Mouse (Mus musculus): ENCODE measurements around the gene Rnf214. TPM values are rescaled to one million over a fixed set of nuclear protein-coding genes. Genes with fewer than 3 reads are reported as not detected.

The Rnf214 gene
- polyA plus RNA-seq, 1 experiment from 2014 or later = 24.0 TPM

DNA sequence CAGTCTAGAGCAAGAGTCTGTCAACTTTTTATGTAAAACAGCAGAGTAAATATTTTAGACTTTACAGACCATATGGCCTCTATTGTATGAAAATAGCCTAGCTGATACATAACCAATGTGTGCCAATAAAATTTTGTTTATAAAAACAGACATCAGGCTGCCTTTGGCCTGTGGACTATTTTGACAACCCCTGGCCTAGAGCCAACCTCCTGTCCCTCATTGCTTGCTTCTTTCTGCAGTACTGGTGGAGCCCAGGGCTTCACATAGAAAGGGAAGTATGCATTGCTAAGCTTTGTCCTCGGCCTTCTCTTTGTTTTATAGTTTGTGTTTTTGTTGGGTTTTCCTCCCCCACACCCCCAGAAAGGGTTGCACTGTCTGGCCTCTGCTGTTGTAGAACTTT, 25.2 kb upstream of the Rnf214 start:
- Histone ChIP-seq H3K27me3 (replicated peaks) (peaks cover 23% of the 10 kb centered on the region), H3K36me3 (peaks cover 48% of the 10 kb centered on the region), H3K4me2 (no peak overlapping the region), H3K27ac (peak overlapping the region; percentile 56), H3K9ac (no peak overlapping the region), H3K4me3 (no peak overlapping the region), H3K4me1 (peaks cover 14% of the 10 kb centered on the region; the same call in 1 of the 2 replicates), H3K9me3 (replicated peaks) (no peaks in the 10 kb centered on the region)
- ATAC-seq = no peak
- WGBS (ENCODE audit: insufficient replicate concordance) = 47% methylated on average over 1 of the region's 1 CpGs

DNA sequence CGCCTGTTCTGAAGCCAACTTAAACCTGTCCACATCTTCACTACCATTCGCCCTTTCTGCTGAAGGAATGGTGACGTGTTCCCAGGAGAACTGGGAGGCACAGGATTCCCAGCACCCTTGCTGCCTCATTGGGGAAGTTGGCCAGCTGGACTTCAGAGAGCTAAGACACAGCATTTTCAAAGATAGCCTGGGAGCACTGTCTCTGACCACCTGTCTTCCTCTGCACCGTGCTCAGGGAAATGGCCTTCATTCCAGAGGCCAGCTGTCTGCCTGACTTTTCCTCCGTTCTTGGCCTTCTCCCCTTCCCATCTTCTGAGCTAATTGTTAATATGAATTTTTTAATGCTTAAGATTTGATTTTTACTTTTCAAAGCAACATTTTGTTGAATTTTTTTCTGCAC, 22.6 kb upstream of the Rnf214 start:
- no peak overlapping the region for H3K9ac ChIP-seq
- H3K27ac ChIP-seq = no peak overlapping the region
- no peak overlapping the region for H3K4me2 ChIP-seq
- 77% methylated on average over 5 of the region's 5 CpGs for whole genome bisulfite sequencing (ENCODE audit: insufficient replicate concordance)
- H3K4me3 ChIP-seq = no peak overlapping the region
- H3K36me3 ChIP-seq = peaks cover 65% of the 10 kb centered on the region
- H3K27me3 ChIP-seq (replicated peaks) = no peaks in the 10 kb centered on the region
- H3K9me3 ChIP-seq (replicated peaks) = no peaks in the 10 kb centered on the region
- ATAC-seq = no peak
- peaks cover 7% of the 10 kb centered on the region; the same call in 1 of the 2 replicates for H3K4me1 ChIP-seq

DNA sequence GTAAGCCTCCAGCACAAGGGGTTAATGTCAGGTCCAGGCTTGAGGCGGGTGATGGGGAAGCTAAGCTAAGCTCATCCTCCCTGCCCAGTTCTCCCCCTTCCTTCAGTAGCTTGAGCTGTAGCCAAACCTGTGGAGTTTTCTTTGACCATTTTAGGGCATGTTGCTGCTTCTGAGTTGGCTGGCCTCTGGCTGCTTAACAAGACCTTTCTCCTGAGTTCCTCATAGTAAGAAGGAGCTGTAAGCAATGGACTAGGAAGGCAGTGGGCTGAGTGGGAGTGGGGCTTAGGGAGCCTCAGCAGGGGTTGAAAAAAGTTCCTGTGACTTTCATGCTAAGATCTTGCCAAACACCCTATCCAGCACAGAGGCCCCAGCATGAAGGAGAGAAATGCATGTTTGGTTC, 13.2 kb upstream of the Rnf214 start:
- H3K36me3 ChIP-seq = peaks cover 75% of the 10 kb centered on the region

DNA sequence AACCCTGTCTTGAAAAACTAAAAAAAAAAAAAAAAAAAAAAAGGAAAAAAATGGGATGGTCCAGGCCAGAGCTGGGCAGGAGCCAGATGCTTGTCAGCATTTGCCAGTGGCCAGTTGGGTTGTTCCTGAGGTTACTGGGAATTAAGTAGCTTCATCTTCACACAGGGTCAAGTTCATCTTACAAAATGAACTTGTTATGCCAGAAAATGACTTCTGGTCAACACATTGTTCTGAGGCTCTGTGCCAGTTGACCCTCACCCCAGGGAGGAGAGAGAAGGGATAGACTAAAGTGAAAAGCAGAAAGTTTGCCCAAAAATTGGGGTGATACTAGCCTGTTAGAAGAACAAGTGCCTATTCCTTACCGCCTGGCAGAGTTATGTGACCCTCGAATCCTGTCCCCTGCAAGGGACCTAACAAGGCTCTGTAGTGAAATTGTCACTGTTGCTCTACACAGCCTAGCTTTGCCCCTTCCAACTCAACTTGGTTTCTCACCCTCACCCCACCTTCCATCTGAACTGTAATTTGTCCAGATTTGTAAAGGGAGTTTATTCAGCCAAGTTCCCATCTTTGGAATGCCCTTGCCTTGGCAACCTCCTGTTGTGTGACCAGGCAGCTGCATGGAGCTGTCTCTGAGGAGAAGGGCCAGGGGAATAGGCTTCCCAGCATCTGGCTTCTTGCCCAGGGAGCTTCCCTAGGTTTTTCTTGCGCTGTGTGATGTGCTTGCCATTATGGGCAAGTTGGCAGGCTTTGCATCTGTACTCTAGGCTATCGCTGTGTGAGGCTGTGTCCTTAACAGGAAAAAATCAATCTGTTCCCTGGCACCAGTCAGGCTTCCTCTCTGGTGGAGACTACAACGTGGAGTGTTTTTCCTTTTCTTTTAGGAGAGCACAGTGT, 10.6 kb upstream of the Rnf214 start:
- no peak overlapping the region for H3K9ac ChIP-seq
- ATAC-seq = no peak
- no peaks in the 10 kb centered on the region for H3K4me1 ChIP-seq
- WGBS (ENCODE audit: insufficient replicate concordance) = 80% methylated on average over 5 of the region's 5 CpGs
- H3K4me2 ChIP-seq = no peak overlapping the region
- H3K9me3 ChIP-seq (replicated peaks) = no peaks in the 10 kb centered on the region
- no peak overlapping the region for H3K27ac ChIP-seq
- H3K27me3 ChIP-seq (replicated peaks) = no peaks in the 10 kb centered on the region
- H3K36me3 ChIP-seq = peaks cover 87% of the 10 kb centered on the region
- no peak overlapping the region for H3K4me3 ChIP-seq

More for the DNA sequence above, 13.2 kb upstream of the Rnf214 start:
- no peaks in the 10 kb centered on the region for H3K9me3 ChIP-seq (replicated peaks)
- H3K4me2 ChIP-seq = no peak overlapping the region
- H3K4me3 ChIP-seq = no peak overlapping the region
- no peak overlapping the region for H3K27ac ChIP-seq
- no peaks in the 10 kb centered on the region for H3K4me1 ChIP-seq
- WGBS (ENCODE audit: insufficient replicate concordance) = 62% methylated on average over 1 of the region's 1 CpGs
- no peaks in the 10 kb centered on the region for H3K27me3 ChIP-seq (replicated peaks)
- H3K9ac ChIP-seq = no peak overlapping the region
- ATAC-seq = no peak

DNA sequence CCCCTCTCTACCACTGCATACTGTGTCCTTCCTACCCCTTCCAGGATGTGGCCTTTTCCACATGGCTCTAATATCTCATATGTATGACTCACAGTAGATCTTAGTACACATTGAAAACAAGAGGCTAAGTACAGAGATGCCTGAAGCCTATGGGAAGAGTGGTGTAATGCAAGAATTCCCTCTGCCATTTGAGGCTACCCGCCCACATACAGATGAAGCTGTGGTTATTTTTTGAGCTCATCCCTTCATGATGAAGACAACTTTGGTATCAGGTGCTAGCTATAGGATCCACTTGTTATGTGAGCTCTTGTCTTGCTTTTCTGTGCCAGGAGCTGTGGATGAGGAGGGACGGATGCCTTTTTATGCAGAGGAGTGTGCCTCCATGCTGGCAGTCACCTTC, 8.9 kb upstream of the Rnf214 start:
- no peaks in the 10 kb centered on the region for H3K27me3 ChIP-seq (replicated peaks)
- 74% methylated on average over 2 of the region's 2 CpGs for WGBS (ENCODE audit: insufficient replicate concordance)
- no peaks in the 10 kb centered on the region for H3K4me1 ChIP-seq
- H3K4me2 ChIP-seq = no peak overlapping the region
- no peak overlapping the region for H3K27ac ChIP-seq
- no peak for ATAC-seq
- H3K9me3 ChIP-seq (replicated peaks) = no peaks in the 10 kb centered on the region
- H3K36me3 ChIP-seq = peaks cover 93% of the 10 kb centered on the region
- no peak overlapping the region for H3K9ac ChIP-seq
- no peak overlapping the region for H3K4me3 ChIP-seq

DNA sequence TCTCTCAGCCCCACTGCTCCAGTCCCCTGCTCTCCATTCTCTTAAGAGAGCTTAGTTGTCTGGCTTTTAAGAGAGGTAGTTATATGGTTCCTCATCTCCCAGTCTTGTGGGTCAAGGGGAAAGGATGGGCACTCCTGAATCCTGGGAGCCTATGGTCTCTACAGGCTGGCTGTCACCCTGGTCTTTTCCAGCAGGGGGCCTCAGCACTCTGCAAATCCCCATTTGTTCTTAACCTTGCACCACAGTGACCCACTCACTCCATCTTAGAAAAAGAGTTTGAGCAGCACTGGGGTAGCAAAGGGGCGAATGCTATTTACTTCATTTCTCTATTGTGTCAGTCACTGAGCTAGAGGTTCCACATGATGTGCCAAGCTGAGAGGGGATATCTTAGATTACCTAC, 5.0 kb upstream of the Rnf214 start:
- no peak for ATAC-seq
- Histone ChIP-seq H3K9ac (no peak overlapping the region), H3K4me1 (peaks cover 14% of the 10 kb centered on the region), H3K9me3 (replicated peaks) (no peaks in the 10 kb centered on the region), H3K36me3 (peaks cover 81% of the 10 kb centered on the region), H3K4me2 (no peak overlapping the region), H3K4me3 (no peak overlapping the region), H3K27ac (no peak overlapping the region), H3K27me3 (replicated peaks) (no peaks in the 10 kb centered on the region)
- 58% methylated on average over 1 of the region's 1 CpGs for WGBS (ENCODE audit: insufficient replicate concordance)

DNA sequence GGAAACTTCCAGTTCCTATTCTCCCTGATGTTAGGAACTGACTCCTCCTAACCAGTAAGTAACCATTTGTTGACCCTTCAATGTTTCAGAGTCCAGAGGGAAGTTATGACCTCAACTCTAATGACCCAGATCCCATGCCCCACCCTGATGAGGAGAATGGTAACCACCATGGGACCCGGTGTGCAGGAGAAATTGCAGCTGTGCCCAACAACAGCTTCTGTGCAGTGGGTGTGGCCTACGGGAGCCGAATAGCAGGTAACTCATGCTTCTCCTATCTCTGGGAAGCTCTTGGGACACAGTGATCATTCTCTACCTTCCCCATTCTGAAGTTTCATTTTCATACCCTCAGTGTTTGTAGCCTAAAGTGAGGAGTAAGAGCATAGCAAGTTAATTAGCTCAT, 4.3 kb upstream of the Rnf214 start:
- H3K4me2 ChIP-seq = no peak overlapping the region
- no peak overlapping the region for H3K27ac ChIP-seq
- H3K4me3 ChIP-seq = no peak overlapping the region
- no peaks in the 10 kb centered on the region for H3K9me3 ChIP-seq (replicated peaks)
- H3K36me3 ChIP-seq = peaks cover 74% of the 10 kb centered on the region
- H3K9ac ChIP-seq = no peak overlapping the region
- no peak for ATAC-seq
- H3K4me1 ChIP-seq = peaks cover 14% of the 10 kb centered on the region
- no peaks in the 10 kb centered on the region for H3K27me3 ChIP-seq (replicated peaks)
- WGBS (ENCODE audit: insufficient replicate concordance) = 77% methylated on average over 3 of the region's 3 CpGs

DNA sequence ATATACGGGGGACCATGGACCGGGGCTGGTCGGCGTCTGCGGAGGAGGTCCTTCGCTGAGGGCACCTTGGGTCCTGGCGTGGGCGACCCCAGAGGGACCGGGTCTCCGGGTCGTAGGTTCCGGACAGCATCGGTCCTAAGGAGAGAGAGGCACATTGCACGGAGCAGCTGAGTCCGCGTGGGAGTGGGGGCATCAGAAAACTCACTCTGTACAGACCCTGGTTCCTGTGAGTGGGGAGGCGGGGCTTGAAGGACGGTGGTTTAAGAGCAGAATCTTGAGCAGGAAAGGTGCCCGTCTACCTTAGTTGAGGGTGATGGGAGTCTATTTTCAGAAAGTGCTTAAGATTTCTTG, 342 bp upstream of the Rnf214 start:
- Histone ChIP-seq H3K4me3 (peak overlapping the region; percentile 99), H3K27ac (peak overlapping the region; percentile 98), H3K36me3 (peaks cover 51% of the 10 kb centered on the region), H3K4me1 (peaks cover 27% of the 10 kb centered on the region), H3K9me3 (replicated peaks) (no peaks in the 10 kb centered on the region), H3K9ac (peak overlapping the region; percentile 98), H3K27me3 (replicated peaks) (no peaks in the 10 kb centered on the region), H3K4me2 (peak overlapping the region; percentile 92)
- WGBS (ENCODE audit: insufficient replicate concordance) = under 1% methylated on average over 19 of the region's 19 CpGs
- ATAC-seq = peak; percentile 43; the same call in 1 of the 2 replicates

DNA sequence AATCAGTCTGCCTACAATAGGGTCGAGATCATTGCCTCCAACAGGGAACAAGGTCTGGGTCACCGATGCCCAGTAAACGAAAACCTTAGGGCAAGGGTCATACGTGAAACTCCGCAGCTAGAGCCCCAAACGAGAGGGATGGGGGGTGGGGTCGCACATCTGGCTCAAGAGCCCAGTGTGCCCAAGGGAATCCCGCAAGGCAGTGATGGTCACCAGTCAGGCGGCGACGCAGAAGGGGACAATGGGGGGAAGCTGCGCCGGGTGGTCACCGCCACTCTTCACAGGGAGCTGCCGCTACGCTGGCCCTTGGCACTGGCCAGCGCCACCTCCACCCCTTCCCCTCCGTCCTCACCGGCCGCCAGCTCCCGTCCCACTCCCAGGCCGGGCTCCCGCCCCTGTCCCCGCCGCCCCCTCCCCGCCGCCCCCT, 887 bp downstream of the Rnf214 start:
- ATAC-seq = peak; percentile 28
- H3K4me1 ChIP-seq = peaks cover 27% of the 10 kb centered on the region
- peak overlapping the region; percentile 98 for H3K9ac ChIP-seq
- H3K4me2 ChIP-seq = peak overlapping the region; percentile 92
- H3K9me3 ChIP-seq (replicated peaks) = no peaks in the 10 kb centered on the region
- H3K27me3 ChIP-seq (replicated peaks) = no peaks in the 10 kb centered on the region
- peak overlapping the region; percentile 98 for H3K27ac ChIP-seq
- peak overlapping the region; percentile 99 for H3K4me3 ChIP-seq
- peaks cover 47% of the 10 kb centered on the region for H3K36me3 ChIP-seq
- WGBS (ENCODE audit: insufficient replicate concordance) = 2% methylated on average over 22 of the region's 27 CpGs

DNA sequence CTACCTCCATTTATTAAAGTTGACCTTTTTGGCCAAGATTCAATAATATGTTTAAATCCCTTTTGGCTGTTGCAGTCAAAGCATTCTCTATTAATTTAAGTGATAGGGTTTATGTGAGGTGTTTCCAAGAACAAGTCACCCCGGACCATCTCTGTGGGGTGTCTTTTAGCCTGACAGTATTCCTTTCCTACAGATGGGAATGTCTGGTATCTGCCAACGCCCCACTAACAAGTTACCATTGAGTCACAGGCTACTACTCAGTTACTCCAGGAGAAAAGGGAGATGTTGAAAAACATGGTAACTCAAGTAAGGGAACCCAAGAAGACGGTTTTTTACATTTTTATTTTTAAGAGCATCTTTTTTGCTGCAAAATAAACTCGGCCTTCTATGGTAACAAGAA, 1.5 kb downstream of the Rnf214 start:
- no peak for ATAC-seq
- H3K4me2 ChIP-seq = peak overlapping the region; percentile 92
- H3K9me3 ChIP-seq (replicated peaks) = no peaks in the 10 kb centered on the region
- 70% methylated on average over 4 of the region's 4 CpGs for WGBS (ENCODE audit: insufficient replicate concordance)
- no peaks in the 10 kb centered on the region for H3K27me3 ChIP-seq (replicated peaks)
- H3K27ac ChIP-seq = no peak overlapping the region
- H3K9ac ChIP-seq = peak overlapping the region; percentile 98
- H3K36me3 ChIP-seq = peaks cover 44% of the 10 kb centered on the region
- peaks cover 27% of the 10 kb centered on the region for H3K4me1 ChIP-seq
- H3K4me3 ChIP-seq = peak overlapping the region; percentile 99

DNA sequence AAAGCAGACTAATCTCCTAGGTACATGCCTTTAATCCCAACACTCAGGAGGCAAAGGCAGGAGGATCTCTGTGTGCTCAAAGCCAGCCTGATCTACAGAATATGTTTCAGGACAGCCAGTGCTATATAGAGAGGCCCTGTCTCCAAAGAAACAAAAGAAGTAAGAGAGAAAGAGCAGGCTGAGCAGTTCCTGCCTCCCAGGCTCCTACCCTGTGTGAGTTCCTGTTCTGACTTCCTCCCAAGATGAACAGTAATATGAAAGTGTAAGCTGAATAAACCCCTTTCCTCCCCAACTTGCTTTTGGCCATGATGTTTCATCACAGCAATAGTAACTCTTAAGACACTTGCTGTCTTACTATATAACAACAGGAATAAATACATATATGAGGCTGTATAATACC, 13.0 kb downstream of the Rnf214 start:
- peaks cover 95% of the 10 kb centered on the region for H3K36me3 ChIP-seq

DNA sequence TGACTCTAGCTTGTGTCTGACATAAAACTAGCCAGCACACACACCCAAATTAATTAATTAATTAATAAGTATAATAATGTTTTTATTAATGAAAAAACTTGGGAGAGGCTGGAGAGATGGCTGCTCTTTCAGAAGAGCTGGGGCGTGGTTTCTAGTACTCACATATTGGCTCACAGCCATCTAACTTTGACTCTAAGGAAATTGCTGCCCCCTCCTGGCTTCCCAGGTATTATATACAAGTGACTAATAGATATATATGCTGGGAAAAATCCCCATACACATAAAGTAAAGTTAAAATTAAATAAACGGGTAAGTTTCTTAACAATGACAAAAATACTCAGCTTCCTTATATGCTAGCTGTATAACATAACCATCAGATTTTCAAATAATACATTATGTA, 28.8 kb downstream of the Rnf214 start:
- Histone ChIP-seq H3K36me3 (peaks cover 56% of the 10 kb centered on the region), H3K4me2 (no peak overlapping the region), H3K9ac (no peak overlapping the region), H3K27me3 (replicated peaks) (no peaks in the 10 kb centered on the region), H3K9me3 (replicated peaks) (no peaks in the 10 kb centered on the region), H3K27ac (no peak overlapping the region), H3K4me1 (no peaks in the 10 kb centered on the region), H3K4me3 (no peak overlapping the region)
- ATAC-seq = no peak
- 62% methylated on average over 2 of the region's 2 CpGs for WGBS (ENCODE audit: insufficient replicate concordance)

More for the DNA sequence above, 13.0 kb downstream of the Rnf214 start:
- H3K4me2 ChIP-seq = no peak overlapping the region
- H3K27ac ChIP-seq = no peak overlapping the region
- no peaks in the 10 kb centered on the region for H3K4me1 ChIP-seq
- no peak overlapping the region for H3K9ac ChIP-seq
- ATAC-seq = no peak
- H3K4me3 ChIP-seq = no peak overlapping the region
- no peaks in the 10 kb centered on the region for H3K9me3 ChIP-seq (replicated peaks)
- no peaks in the 10 kb centered on the region for H3K27me3 ChIP-seq (replicated peaks)
